Mouse (Mus musculus) kidney, adult 2 months (tissue): ENCODE data around the gene Cdiptos. TPM values are rescaled to one million over a fixed set of nuclear protein-coding genes. Genes with fewer than 3 reads are reported as not detected.

Source experiments
- DNase-seq: peaks from one replicate; pipeline ENCODE4 v3.0.0; 2021
- H3K27ac ChIP-seq: fragments of 200-500 bp; 2 replicates; pipeline ENCODE4 v1.5.1; 2012; ENCODE audit warnings: low read depth, low read length, control low read depth, inconsistent platforms; ENCODE audit not compliant: insufficient read depth
- H3K27me3 ChIP-seq: fragments of 200-500 bp; replicated peaks from 2 replicates; pipeline ENCODE4 v1.6.1; 2012; ENCODE audit warnings: mild to moderate bottlenecking, moderate library complexity, low read length, inconsistent platforms; ENCODE audit not compliant: control insufficient read depth, insufficient read depth
- H3K36me3 ChIP-seq: fragments of 200-500 bp; 2 replicates; pipeline ENCODE4 v1.6.1; 2012; ENCODE audit warnings: mild to moderate bottlenecking, moderate library complexity, low read length, inconsistent platforms; ENCODE audit not compliant: control insufficient read depth, insufficient read depth
- H3K4me1 ChIP-seq: fragments of 200-500 bp; 2 replicates; pipeline ENCODE4 v1.6.1; 2011; ENCODE audit warnings: low read length; ENCODE audit not compliant: control insufficient read depth, insufficient read depth
- H3K4me3 ChIP-seq: fragments of 200-500 bp; 2 replicates; pipeline ENCODE4 v1.5.1; 2011; ENCODE audit warnings: mild to moderate bottlenecking, low read depth, low read length, control low read depth; ENCODE audit not compliant: insufficient read depth
- CTCF ChIP-seq: fragments of 200-500 bp; conservative IDR thresholded peaks from 2 replicates; pipeline ENCODE4 v1.5.1; 2011; ENCODE audit warnings: low read depth, mild to moderate bottlenecking, control low read depth, low read length, moderate library complexity, mixed read lengths; ENCODE audit not compliant: insufficient read depth, insufficient read length
- POLR2A ChIP-seq: fragments of 200-500 bp; IDR thresholded peaks from one replicate; pipeline ENCODE4 v1.6.1; 2011; ENCODE audit warnings: low read depth, low read length, control low read depth
- WGBS: fragments of 180-500 bp; shearing (Covaris S2); methylation state at CpG from one replicate; pipeline ENCODE4 v1.1.7; 2018; 5-methylcytosine and 5-hydroxymethylcytosine counted together
- polyA plus RNA-seq: library from polyadenylated mRNA; depleted of rRNA; stranded (reverse); fragments of >200 nt; gene quantifications from 2 replicates; pipeline ENCODE4 v1.2.3, GENCODE M21; 2012

The Cdiptos gene
- polyA plus RNA-seq, 1 experiment, result 0.74 TPM

DNA sequence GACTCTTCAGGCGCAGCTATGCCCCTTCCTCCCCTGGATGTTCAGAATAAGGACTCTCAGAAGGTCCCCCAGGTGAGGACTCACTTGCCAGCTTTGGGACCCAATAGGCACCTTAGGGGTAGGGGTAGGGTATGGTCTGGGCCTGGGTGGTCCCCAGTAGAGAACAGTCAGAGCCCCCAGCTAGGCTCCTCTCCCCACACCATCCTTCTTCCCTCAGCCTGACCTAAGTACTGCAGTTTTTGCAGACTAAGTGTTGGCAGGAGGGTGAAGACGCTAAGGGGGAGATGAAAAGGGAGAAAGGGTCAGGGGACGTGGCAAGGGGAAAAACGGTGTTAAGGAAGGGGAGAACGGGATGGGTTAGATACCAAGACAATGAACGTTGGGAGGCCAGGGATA is 42.0 kb upstream of the Cdiptos start:
- Histone ChIP-seq H3K27me3 (no peaks in the 10 kb centered on the region), H3K36me3 (no peaks in the 10 kb centered on the region), H3K4me3 (no peak overlapping the region), H3K4me1 (peaks cover 11% of the 10 kb centered on the region; the same call in 1 of the 2 replicates), H3K27ac (no peak overlapping the region; the same call in 1 of the 2 replicates)
- TF ChIP-seq POLR2A (no peak), CTCF (no peak)
- WGBS, result 44% methylated on average over 6 of the region's 6 CpGs
- no peak for DNase-seq

DNA sequence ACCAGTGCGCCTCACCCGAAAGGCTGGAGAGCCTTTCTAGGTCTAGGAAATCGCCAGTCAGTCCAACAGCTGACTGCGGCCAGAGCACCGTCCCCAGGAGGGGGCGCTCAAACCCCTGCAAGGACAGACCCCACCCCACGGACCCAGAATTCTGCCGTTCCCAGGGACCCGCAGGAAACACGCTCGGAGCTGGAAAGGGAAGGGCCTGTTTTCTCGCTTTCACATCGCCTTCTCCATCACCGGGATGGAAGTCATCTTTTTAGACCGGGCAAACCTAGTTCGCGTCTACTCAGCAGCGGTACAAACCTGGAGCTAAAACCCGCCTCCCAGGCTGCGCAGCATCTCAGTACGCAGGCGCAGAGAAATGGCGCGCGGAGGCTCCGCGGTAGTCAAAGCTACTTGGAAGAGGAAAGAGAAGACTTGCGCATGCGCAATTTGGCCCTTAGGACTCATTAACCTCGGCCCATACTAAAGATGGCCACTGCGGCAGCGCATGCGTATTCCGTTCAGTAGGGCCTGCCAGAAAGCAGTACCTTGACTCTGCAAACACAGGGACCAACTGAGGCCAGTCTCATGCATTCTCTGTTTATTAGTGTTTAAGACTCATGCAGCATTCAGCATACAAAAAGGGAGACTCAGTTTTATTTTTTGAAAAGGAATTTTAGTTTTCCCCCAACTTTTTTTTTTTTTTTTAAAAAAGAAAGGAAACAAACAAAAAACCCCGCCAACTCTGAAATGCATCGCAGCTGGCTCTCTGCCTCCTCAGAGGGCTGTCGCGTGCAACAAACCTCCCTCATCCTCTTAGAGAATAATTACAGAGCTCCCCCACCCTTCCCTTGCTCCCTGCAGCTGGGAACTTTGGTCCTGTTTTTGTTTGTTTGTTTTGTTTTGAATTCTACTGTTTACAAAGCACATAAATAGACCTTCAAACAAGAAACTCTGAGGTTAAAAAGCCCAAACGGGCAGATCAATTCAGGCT is 41.4 kb upstream of the Cdiptos start, which contains the start of gene Pagr1a:
Gene Pagr1a, minus strand, starts transcription at position 382 of the 979 bp plus-strand sequence.
- peaks cover 11% of the 10 kb centered on the region; the same call in 1 of the 2 replicates for H3K4me1 ChIP-seq
- peak within 1 kb of the TSS; percentile 96 for H3K27ac ChIP-seq
- 2% methylated on average over 39 of the region's 39 CpGs for WGBS
- peak; percentile 71 for TF ChIP-seq CTCF
- peak; percentile 58 for TF ChIP-seq POLR2A
- DNase-seq, result peak; percentile 99
- no peaks in the 10 kb centered on the region for H3K27me3 ChIP-seq
- peak within 1 kb of the TSS; percentile 89 for H3K4me3 ChIP-seq
- H3K36me3 ChIP-seq, result no peaks in the 10 kb centered on the region

DNA sequence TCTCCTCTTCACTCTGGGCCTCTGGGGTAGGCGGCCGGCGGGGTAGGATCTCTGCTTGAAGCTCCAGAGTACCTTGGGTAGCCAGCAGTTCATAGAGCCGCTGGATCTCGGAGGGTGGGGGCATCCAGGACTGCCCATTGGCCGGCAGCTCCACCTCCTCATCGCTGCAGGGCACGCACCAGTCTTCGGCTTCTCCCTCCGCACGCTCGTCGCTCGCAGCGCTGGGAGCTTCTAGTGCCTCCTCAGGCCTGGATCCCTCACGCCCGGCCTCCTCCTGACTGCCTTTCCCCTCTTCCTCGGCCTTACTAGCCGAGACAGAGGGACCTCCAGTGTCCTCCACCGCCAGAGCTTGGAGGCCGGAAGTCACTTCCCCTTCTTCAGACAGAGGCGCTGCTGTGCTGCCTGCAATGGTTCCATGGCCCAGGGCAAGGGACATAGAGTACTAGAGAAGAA is 40.6 kb upstream of the Cdiptos start:
- peak overlapping the region; percentile 96 for H3K27ac ChIP-seq
- TF ChIP-seq POLR2A (no peak), CTCF (no peak)
- peak overlapping the region; percentile 89 for H3K4me3 ChIP-seq
- H3K4me1 ChIP-seq, result peaks cover 11% of the 10 kb centered on the region; the same call in 1 of the 2 replicates
- no peak for DNase-seq
- H3K27me3 ChIP-seq, result no peaks in the 10 kb centered on the region
- H3K36me3 ChIP-seq, result no peaks in the 10 kb centered on the region
- under 1% methylated on average over 22 of the region's 22 CpGs for WGBS

DNA sequence TGATC is 40.4 kb upstream of the Cdiptos start, which contains the start of gene Pagr1b:
Gene Pagr1b, minus strand, starts transcription at position 4 of the 5 bp plus-strand sequence.
- H3K4me1 ChIP-seq, result peaks cover 11% of the 10 kb centered on the region; the same call in 1 of the 2 replicates
- no peak for TF ChIP-seq POLR2A
- TF ChIP-seq CTCF, result no peak
- peak within 1 kb of the TSS; percentile 89 for H3K4me3 ChIP-seq
- no peaks in the 10 kb centered on the region for H3K27me3 ChIP-seq
- peak within 1 kb of the TSS; percentile 96 for H3K27ac ChIP-seq
- H3K36me3 ChIP-seq, result no peaks in the 10 kb centered on the region
- no peak for DNase-seq

DNA sequence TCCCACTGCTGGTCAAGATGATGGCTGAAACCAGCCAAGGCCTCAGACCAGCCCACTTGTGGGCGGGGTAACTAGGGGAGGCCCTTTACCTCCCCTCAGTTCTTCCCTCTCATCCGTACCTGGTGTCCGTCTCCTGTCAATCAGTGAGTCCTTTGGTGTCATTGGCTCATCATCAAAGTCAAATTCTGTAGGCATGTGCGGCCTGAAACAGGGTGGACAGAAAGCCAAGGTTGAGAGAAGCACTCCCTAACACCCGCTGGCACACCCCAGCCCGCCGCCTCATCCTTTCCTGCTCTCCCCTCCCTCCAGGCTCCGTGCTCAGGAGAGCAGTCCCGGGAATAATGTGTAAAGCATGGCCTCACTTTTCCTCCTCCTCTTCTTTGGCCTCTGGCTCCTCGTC is 40.2 kb upstream of the Cdiptos start:
- H3K4me1 ChIP-seq, result peaks cover 11% of the 10 kb centered on the region; the same call in 1 of the 2 replicates
- WGBS, result under 1% methylated on average over 10 of the region's 10 CpGs

DNA sequence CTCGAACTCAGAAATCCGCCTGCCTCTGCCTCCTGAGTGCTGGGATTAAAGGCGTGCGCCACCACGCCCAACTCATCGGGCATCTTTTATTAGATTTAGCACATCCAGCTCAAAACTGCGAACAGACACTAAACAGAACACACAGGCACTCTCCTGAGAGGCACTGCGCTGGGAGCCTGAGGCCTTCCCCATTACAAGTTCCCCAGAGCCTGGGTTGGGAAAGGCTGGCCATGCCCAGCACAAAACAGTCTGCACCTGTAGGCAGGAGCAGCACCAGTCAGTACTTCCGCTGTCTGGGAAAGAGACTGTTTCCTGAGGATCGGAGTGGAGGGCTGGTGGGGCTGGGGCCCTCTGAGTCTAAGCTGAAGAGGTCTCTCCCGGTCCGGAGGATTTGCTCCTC is 39.1 kb upstream of the Cdiptos start:
- Histone ChIP-seq H3K4me1 (peaks cover 11% of the 10 kb centered on the region; the same call in 1 of the 2 replicates), H3K36me3 (no peaks in the 10 kb centered on the region), H3K4me3 (no peak overlapping the region), H3K27ac (no peak overlapping the region), H3K27me3 (no peaks in the 10 kb centered on the region)
- no peak for DNase-seq
- no peak for TF ChIP-seq POLR2A
- WGBS, result 91% methylated on average over 12 of the region's 12 CpGs

More for the DNA sequence above, 40.2 kb upstream of the Cdiptos start:
- peak overlapping the region; percentile 96 for H3K27ac ChIP-seq
- TF ChIP-seq CTCF (no peak), POLR2A (no peak)
- H3K27me3 ChIP-seq, result no peaks in the 10 kb centered on the region
- DNase-seq, result peak; percentile 87
- peak overlapping the region; percentile 89 for H3K4me3 ChIP-seq
- H3K36me3 ChIP-seq, result no peaks in the 10 kb centered on the region

DNA sequence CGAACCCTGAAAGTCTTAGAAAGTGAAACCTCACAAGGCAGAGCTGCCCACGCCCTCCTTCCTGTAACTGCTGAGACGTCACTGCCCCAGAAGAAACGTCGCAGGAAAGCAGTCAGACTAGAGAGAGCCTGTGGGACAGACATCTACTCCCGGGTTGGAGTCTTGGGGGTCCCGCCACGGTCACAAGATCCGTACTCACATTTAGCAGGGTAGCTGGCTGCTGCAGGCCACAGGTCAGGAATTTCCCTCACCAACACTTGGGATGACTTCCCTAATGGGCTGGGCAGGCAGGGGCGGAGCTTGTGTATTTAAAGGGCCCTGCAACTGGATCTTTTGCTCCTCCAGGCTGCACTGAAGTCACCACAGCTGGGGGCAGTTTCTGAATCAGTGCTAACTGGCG is 38.4 kb upstream of the Cdiptos start, which contains the start of gene Mvp:
Gene Mvp, minus strand, starts transcription at position 302 of the 400 bp plus-strand sequence.
- peak; percentile 91 for DNase-seq
- H3K4me1 ChIP-seq, result peaks cover 11% of the 10 kb centered on the region; the same call in 1 of the 2 replicates
- H3K27ac ChIP-seq, result peak within 1 kb of the TSS; percentile 89

More for the DNA sequence above, 38.4 kb upstream of the Cdiptos start, which contains the start of gene Mvp:
- 0% methylated on average over 11 of the region's 11 CpGs for WGBS
- peak within 1 kb of the TSS; percentile 90 for H3K4me3 ChIP-seq
- H3K36me3 ChIP-seq, result no peaks in the 10 kb centered on the region
- H3K27me3 ChIP-seq, result no peaks in the 10 kb centered on the region
- no peak for TF ChIP-seq CTCF
- no peak for TF ChIP-seq POLR2A
